17 mouse cellular contexts compared by ENCODE assay signal in genomic region chr2:161713024-161713423, GRCm38 (mm10).
"Had no signal": no experiment of that assay in that cellular context is flagged by ENCODE, and none has a peak within 500 bp of the region (broad histone marks: within the 10 kb centered on the region; RNA-seq: fewer than 3 reads in every experiment).

No protein-coding gene starts in this region.

- H3K27ac ChIP-seq: layer of hippocampus, adult 2 months; left cerebral cortex, adult 2 months; limb, embryonic 12.5 days; liver, embryonic 13.5 days; neural tube, embryonic 15.5 days had no signal

- H3K9ac ChIP-seq: limb, embryonic 12.5 days; liver, embryonic 13.5 days; neural tube, embryonic 15.5 days had no signal

- H3K27me3 ChIP-seq: limb, embryonic 12.5 days; liver, embryonic 13.5 days; neural tube, embryonic 15.5 days had no signal

- H3K4me2 ChIP-seq: limb, embryonic 12.5 days; liver, embryonic 13.5 days; neural tube, embryonic 15.5 days had no signal

- H3K36me3 ChIP-seq: limb, embryonic 12.5 days; liver, embryonic 13.5 days; neural tube, embryonic 15.5 days had no signal

- H3K4me1 ChIP-seq: limb, embryonic 12.5 days; liver, embryonic 13.5 days; neural tube, embryonic 15.5 days had no signal

- H3K9me3 ChIP-seq: limb, embryonic 12.5 days; liver, embryonic 13.5 days; neural tube, embryonic 15.5 days had no signal

- DNase-seq: kidney, adult 9 months; kidney, postnatal 10 days; kidney, postnatal 4 days; liver; liver, embryonic 13.5 days; lung, adult 18-20 months; lung, postnatal 36 days; midbrain, embryonic 14.5 days; right cerebral cortex, postnatal 4 days; spleen, adult 18-20 months; thymus, adult 18-20 months; thymus, postnatal 14 days had no signal

- H3K4me3 ChIP-seq: layer of hippocampus, adult 2 months; left cerebral cortex, adult 2 months; limb, embryonic 12.5 days; liver, embryonic 13.5 days; myocyte; neural tube, embryonic 15.5 days had no signal
